Mouse (Mus musculus) intestine, postnatal 0 days (tissue): Measurements from ENCODE around the gene Nipal3. TPM values are rescaled to one million over a fixed set of nuclear protein-coding genes. Genes with fewer than 3 reads are reported as not detected.

Experiments used
- ATAC-seq: fragments of 200-750 bp; cut with Nextera tagmentation; 2 replicates; pipeline ENCODE4 v1.8.0; 2017; ENCODE audit warnings: mild to moderate bottlenecking, moderate TSS enrichment, moderate library complexity
- H3K27ac ChIP-seq: fragments of 300-500 bp; sonication (generic); 2 replicates; pipeline ENCODE4 v1.5.1; 2014; ENCODE audit warnings: mild to moderate bottlenecking, low read depth, low read length, moderate library complexity
- H3K27me3 ChIP-seq: fragments of 300-500 bp; sonication (generic); replicated peaks from 2 replicates; pipeline ENCODE4 v1.6.1; 2014; ENCODE audit warnings: low read length, mixed read lengths; ENCODE audit not compliant: control insufficient read depth, insufficient read depth
- H3K36me3 ChIP-seq: fragments of 300-500 bp; sonication (generic); 2 replicates; pipeline ENCODE4 v1.6.1; 2014; ENCODE audit warnings: mild to moderate bottlenecking, moderate library complexity; ENCODE audit not compliant: control insufficient read depth, insufficient read depth
- H3K4me1 ChIP-seq: fragments of 300-500 bp; sonication (generic); replicated peaks from 2 replicates; pipeline ENCODE4 v1.6.1; 2014; ENCODE audit warnings: antibody characterized with exemption, low read length, mixed read lengths; ENCODE audit not compliant: control insufficient read depth, insufficient read depth
- H3K4me2 ChIP-seq: fragments of 300-500 bp; sonication (generic); replicated peaks from 2 replicates; pipeline ENCODE4 v1.6.1; 2014; ENCODE audit warnings: low read depth, mild to moderate bottlenecking, moderate library complexity
- H3K4me3 ChIP-seq: fragments of 300-500 bp; sonication (generic); 2 replicates; pipeline ENCODE4 v1.5.1; 2014; ENCODE audit warnings: low read depth, low read length
- H3K9ac ChIP-seq: fragments of 300-500 bp; sonication (generic); 2 replicates; pipeline ENCODE4 v1.6.1; 2014; ENCODE audit warnings: mild to moderate bottlenecking, low read depth, low read length
- H3K9me3 ChIP-seq: fragments of 300-500 bp; sonication (generic); 2 replicates; pipeline ENCODE4 v1.6.1; 2016; ENCODE audit warnings: mixed run types; ENCODE audit not compliant: control insufficient read depth
- CTCF ChIP-seq: sonication (generic); IDR thresholded peaks from 2 replicates; pipeline ENCODE4 v1.5.1; 2016; ENCODE audit warnings: low read depth, mild to moderate bottlenecking, control low read depth, antibody characterized with exemption, moderate library complexity
- WGBS: fragments of 180-500 bp; shearing (Covaris S2); extraction: QIAGEN DNeasy Blood & Tissue Kit; methylation state at CpG from one replicate; pipeline ENCODE4 v1.1.7; 2014; 5-methylcytosine and 5-hydroxymethylcytosine counted together
- polyA plus RNA-seq: library from polyadenylated mRNA; unstranded; fragments of >200 nt; fragmentation: Nextera tagmentation; extraction: Ambion mirVana; gene quantifications from 2 replicates; pipeline ENCODE4 v1.2.1, GENCODE M21; 2015

The Nipal3 gene
- polyA plus RNA-seq, 1 experiment from 2014 or later, result 5.7 TPM

DNA sequence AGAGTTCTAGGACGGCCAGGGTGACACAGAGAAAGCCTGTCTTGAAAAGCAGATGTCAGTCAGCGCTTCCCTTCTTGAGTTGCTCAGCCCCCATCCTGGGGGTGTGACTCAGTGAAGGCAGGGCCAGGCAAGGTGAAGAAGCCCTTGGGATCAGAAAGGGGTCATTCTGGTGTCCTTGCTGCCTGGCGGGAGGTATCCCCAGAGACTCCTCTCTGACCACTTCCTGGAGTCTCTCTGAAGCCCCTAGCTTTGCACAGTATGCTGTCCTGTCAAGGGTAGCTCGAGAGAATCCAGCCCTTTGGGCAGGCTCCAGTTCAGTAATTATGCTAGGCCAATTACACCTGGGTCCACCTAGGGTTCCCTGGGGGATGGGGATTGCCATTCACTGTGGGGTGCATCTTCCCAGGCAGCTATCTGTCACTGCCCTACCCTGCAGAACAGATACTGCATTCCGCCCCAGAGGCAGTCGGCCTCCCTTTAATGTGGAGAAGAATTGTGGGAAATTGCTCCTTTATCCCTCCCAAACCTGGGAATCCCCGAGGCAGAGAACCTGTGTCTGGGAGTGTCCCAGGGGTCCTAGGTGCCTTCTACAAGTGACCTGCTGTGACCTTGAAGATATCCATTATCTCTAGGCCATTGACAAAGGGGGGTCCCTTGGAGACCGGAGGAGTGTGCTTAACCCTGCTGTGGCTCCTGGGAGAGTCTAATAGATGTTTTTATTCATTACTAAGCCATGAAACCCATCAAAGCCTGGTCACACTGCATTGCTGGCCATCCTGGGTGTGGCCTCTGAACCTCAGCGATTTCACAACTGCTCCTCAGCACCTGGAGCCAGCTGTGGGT is 37.2 kb upstream of the Nipal3 start:
- no peaks in the 10 kb centered on the region for H3K4me1 ChIP-seq
- no peaks in the 10 kb centered on the region for H3K27me3 ChIP-seq
- no peak overlapping the region for H3K9ac ChIP-seq
- TF ChIP-seq CTCF, result no peak
- H3K4me2 ChIP-seq, result no peak overlapping the region
- H3K36me3 ChIP-seq, result no peaks in the 10 kb centered on the region
- ATAC-seq, result no peak
- 55% methylated on average over 9 of the region's 9 CpGs for WGBS
- H3K9me3 ChIP-seq, result no peaks in the 10 kb centered on the region
- H3K4me3 ChIP-seq, result no peak overlapping the region
- no peak overlapping the region for H3K27ac ChIP-seq

DNA sequence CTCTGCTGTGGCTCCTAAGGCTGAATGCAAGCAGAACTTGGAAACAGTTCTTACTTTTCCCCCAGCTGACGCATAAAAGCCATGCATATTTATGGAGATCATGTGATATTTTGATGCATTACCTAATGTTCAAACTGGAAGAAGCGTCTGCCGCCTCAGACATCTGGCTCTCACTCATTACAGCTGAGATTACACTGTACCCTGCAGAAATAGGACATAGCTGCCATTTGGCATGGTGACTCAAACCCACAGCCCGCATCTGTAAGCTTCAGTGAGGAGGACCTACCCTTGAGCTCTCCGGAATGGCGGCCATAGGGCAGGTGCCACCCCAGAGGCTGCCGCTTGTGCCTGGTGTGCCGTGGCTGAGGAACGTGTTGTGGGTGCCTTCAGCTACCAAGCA is 36.4 kb upstream of the Nipal3 start:
- Histone ChIP-seq H3K36me3 (no peaks in the 10 kb centered on the region), H3K4me3 (no peak overlapping the region), H3K27me3 (no peaks in the 10 kb centered on the region), H3K9ac (no peak overlapping the region), H3K27ac (no peak overlapping the region), H3K4me1 (no peaks in the 10 kb centered on the region), H3K4me2 (no peak overlapping the region), H3K9me3 (no peaks in the 10 kb centered on the region)
- ATAC-seq, result no peak
- TF ChIP-seq CTCF, result no peak
- 88% methylated on average over 9 of the region's 9 CpGs for WGBS

DNA sequence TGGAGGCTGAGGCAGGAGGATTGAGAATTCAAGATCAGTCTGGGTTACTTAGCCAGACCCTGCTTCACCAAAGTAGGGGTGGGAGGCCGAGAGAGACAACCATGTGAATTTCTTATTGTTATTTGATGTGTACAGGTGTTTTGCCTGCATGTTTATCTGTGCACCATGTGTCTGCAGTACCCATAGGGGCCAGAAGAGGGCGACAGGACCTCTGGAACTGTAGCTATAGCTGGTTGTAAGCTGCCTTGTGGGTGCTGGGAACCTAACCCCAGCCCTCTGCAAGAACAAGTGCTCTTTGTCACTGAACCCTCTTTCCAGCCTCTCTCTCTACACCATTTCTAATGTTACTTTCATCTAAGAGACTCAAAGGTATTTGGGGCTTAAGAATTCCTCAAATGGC is 35.4 kb upstream of the Nipal3 start:
- no peak overlapping the region for H3K9ac ChIP-seq
- H3K27ac ChIP-seq, result no peak overlapping the region
- no peaks in the 10 kb centered on the region for H3K9me3 ChIP-seq
- WGBS, result 55% methylated on average over 2 of the region's 2 CpGs
- ATAC-seq, result no peak
- H3K4me2 ChIP-seq, result no peak overlapping the region
- H3K27me3 ChIP-seq, result no peaks in the 10 kb centered on the region
- no peaks in the 10 kb centered on the region for H3K4me1 ChIP-seq
- TF ChIP-seq CTCF, result peak; percentile 60
- no peak overlapping the region for H3K4me3 ChIP-seq
- H3K36me3 ChIP-seq, result no peaks in the 10 kb centered on the region

DNA sequence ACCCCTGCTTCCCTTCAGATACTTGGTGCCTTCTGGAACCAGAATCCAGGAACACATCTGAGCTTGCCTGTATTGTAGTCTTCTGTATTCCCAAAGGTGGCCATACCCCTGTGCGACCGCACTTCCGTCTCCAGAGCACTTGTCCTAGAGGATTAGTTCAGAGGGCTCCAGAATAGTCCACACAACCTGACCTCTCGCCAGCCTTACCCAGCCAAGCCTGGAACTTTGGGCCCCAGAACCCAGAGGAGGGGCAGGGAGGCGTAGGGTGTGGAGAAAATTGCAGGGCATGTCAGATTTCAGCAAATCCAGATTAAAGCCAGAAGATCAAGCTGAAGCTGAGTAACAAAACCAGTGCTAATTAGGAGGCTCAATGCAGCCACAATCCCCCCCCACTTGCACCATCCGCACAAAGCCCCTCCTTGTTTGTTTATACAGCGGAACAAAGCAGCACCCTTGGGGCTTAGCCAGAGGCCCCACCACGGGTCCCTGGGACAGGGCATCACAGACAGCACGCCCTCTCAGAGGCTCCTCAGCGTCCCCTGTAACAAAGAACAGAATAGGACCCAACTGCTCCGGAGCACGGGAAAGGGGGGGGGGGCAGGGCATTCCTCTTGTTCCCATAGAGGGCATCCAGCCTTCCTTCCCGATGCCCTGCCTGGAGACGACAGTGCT is 31.3 kb upstream of the Nipal3 start:
- 45% methylated on average over 14 of the region's 14 CpGs for WGBS
- no peak for ATAC-seq
- no peak for TF ChIP-seq CTCF
- no peaks in the 10 kb centered on the region for H3K27me3 ChIP-seq
- no peak overlapping the region; the same call in 1 of the 2 replicates for H3K27ac ChIP-seq
- H3K4me1 ChIP-seq, result no peaks in the 10 kb centered on the region
- no peak overlapping the region for H3K4me2 ChIP-seq
- no peaks in the 10 kb centered on the region for H3K9me3 ChIP-seq
- no peak overlapping the region for H3K9ac ChIP-seq
- H3K4me3 ChIP-seq, result no peak overlapping the region
- H3K36me3 ChIP-seq, result no peaks in the 10 kb centered on the region

DNA sequence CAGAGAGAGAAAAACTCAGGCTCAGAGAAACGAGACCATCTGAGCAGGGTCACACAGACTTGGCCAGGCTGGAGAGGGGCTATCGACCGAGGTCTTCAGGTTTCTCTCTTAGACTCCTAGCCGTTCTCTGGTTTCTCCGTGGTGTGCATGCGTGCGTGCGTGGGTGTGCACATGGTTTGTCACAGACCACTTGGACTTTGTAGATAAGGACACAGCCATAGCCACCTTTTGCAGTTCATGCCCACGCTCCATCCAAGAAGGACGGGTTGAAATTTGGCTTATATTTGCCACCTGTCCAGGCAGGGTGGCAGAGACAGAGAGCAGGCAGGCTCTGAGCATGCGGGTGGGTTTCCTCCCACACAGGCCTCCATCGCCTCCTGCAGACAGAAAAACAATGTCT is 30.2 kb upstream of the Nipal3 start:
- H3K4me2 ChIP-seq, result no peak overlapping the region
- H3K9me3 ChIP-seq, result no peaks in the 10 kb centered on the region
- H3K4me3 ChIP-seq, result no peak overlapping the region
- no peak overlapping the region for H3K27ac ChIP-seq
- no peak for TF ChIP-seq CTCF
- no peak overlapping the region for H3K9ac ChIP-seq
- whole genome bisulfite sequencing, result 78% methylated on average over 12 of the region's 12 CpGs
- H3K27me3 ChIP-seq, result no peaks in the 10 kb centered on the region
- H3K36me3 ChIP-seq, result no peaks in the 10 kb centered on the region
- no peaks in the 10 kb centered on the region for H3K4me1 ChIP-seq
- no peak for ATAC-seq

DNA sequence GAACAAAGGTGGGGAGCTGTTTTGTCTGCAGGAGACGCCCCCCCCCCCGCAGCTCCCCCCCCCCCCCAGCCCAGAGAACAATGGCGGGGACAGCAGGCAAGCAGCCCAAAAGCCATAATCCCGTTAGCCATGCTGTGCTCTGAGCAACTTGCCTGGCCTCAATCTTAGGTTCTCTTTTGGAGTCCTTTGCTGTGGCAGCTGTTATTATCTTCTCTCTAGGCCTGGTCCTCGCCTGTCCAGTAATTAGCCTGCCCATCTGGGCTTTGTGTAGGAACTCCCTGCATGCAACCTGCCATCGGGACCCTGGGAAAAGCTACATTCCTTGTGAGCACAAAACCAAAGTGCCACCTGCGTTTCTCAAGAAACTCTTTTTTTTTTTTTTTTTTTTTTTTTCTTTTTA is 29.1 kb upstream of the Nipal3 start:
- Histone ChIP-seq H3K9me3 (no peaks in the 10 kb centered on the region), H3K4me1 (no peaks in the 10 kb centered on the region), H3K36me3 (no peaks in the 10 kb centered on the region), H3K27me3 (no peaks in the 10 kb centered on the region), H3K4me2 (no peak overlapping the region), H3K4me3 (no peak overlapping the region), H3K27ac (no peak overlapping the region), H3K9ac (no peak overlapping the region)
- no peak for ATAC-seq
- 18% methylated on average over 7 of the region's 7 CpGs for WGBS
- no peak for TF ChIP-seq CTCF
